Mouse (Mus musculus) ES-E14 (cell line): ENCODE results near the gene H2-Q10. TPM values are rescaled to one million over a fixed set of nuclear protein-coding genes. Genes with fewer than 3 reads are reported as not detected.
A peak's percentile ranks its signal among the peaks of the same experiment; 100 is the strongest.

Experiments used
- DNase-seq: peaks from one replicate; pipeline ENCODE4 v3.0.0-alpha.2; 2013; ENCODE audit warnings: low read depth, low spot score
- H3K27ac ChIP-seq: 2 replicates; pipeline ENCODE4 v1.5.1; 2012; ENCODE audit warnings: low read depth, mild to moderate bottlenecking, low read length, moderate library complexity, mixed read lengths; ENCODE audit not compliant: poor library complexity, insufficient read depth, severe bottlenecking
- H3K36me3 ChIP-seq: 2 replicates; pipeline ENCODE4 v1.6.1; 2012; ENCODE audit warnings: mild to moderate bottlenecking, low read length, moderate library complexity, mixed read lengths; ENCODE audit not compliant: control insufficient read depth, poor library complexity, insufficient read depth, severe bottlenecking
- H3K4me1 ChIP-seq, 2 experiments: fragments of 150-350 bp in 1 of 2; sonication (generic) in 1 of 2; 2 replicates each; pipeline ENCODE4 v1.6.1; 2012; ENCODE audit warnings: low read length in 2 of 2, mild to moderate bottlenecking in 1 of 2, mixed read lengths in 1 of 2; ENCODE audit not compliant: control insufficient read depth in 2 of 2, insufficient read depth in 2 of 2, poor library complexity in 1 of 2
- H3K4me3 ChIP-seq, 2 experiments: fragments of 150-350 bp in 1 of 2; sonication (generic) in 1 of 2; 2 replicates each; pipeline ENCODE4 v1.5.1; 2012; ENCODE audit warnings: low read length in 2 of 2, low read depth in 1 of 2, mild to moderate bottlenecking in 1 of 2, mixed read lengths in 1 of 2; ENCODE audit not compliant: insufficient read depth in 1 of 2, poor library complexity in 1 of 2, severe bottlenecking in 1 of 2
- H3K9ac ChIP-seq: 2 replicates; pipeline ENCODE4 v1.6.1; 2012; ENCODE audit warnings: low read depth, mild to moderate bottlenecking, low read length, mixed read lengths; ENCODE audit not compliant: poor library complexity, insufficient read depth, severe bottlenecking
- H3K9me3 ChIP-seq: fragments of 150-350 bp; sonication (generic); 2 replicates; pipeline ENCODE4 v1.6.1; 2012; ENCODE audit warnings: low read depth, mild to moderate bottlenecking, low read length; ENCODE audit not compliant: control insufficient read depth, insufficient read depth
- CHD2 ChIP-seq: IDR thresholded peaks from 2 replicates; pipeline ENCODE4 v1.6.1; 2014; ENCODE audit warnings: mild to moderate bottlenecking, low read depth, low read length, inconsistent platforms
- HCFC1 ChIP-seq: IDR thresholded peaks from 2 replicates; pipeline ENCODE4 v1.6.1; 2012; ENCODE audit warnings: low read length, inconsistent platforms, borderline replicate concordance; ENCODE audit not compliant: insufficient read depth
- MAFK ChIP-seq: IDR thresholded peaks from 2 replicates; pipeline ENCODE4 v1.6.1; 2014; ENCODE audit warnings: mild to moderate bottlenecking, low read depth, low read length, inconsistent platforms; ENCODE audit not compliant: insufficient read depth
- ZC3H11A ChIP-seq: IDR thresholded peaks from 2 replicates; pipeline ENCODE4 v1.6.1; 2012; ENCODE audit warnings: low read depth, mild to moderate bottlenecking, inconsistent platforms, low read length, borderline replicate concordance
- ZNF384 ChIP-seq: IDR thresholded peaks from 2 replicates; pipeline ENCODE4 v1.6.1; 2012; ENCODE audit warnings: low read depth, low read length, inconsistent platforms
- in situ Hi-C, 2 experiments: fragments of 600-800 bp; cut with MboI; formaldehyde crosslinking; loops; one replicate each; pipeline ENCODE4 v1.15.1; 2025; ENCODE audit warnings: low sequenced_read_pairs in 2 of 2, inconsistent platforms in 1 of 2; ENCODE audit not compliant: unreplicated experiment in 2 of 2
- total RNA-seq: library from RNA; depleted of rRNA; stranded (reverse); fragments of 300-350 nt; gene quantifications from 2 replicates; pipeline ENCODE4 v1.2.3, GENCODE M21; 2012

H2-Q10 gene
- total RNA-seq, 1 experiment, result 2.1 TPM

DNA sequence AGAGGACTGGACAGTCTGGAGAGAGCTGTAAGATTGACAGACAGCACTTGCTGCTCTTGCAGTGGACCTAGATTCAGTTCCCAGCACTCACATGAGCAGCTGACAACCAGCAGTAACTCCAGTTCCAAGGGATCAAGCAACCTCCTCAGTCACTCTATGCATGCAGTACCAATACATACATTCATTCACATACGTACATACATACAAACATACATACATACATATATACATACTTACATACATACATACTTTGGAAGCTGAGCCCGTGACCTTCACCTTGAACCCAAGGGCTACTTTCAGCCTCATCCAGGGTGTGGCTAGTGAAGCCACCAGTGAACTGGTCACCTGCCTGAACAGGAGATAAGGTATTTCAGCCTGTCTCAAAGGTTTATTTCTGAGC is 18.2 kb downstream of the H2-Q10 start:
- no peak overlapping the region for H3K9ac ChIP-seq
- no peaks in the 10 kb centered on the region for H3K9me3 ChIP-seq
- H3K36me3 ChIP-seq, result no peaks in the 10 kb centered on the region
- in situ Hi-C loops, result no loop called here
- TF ChIP-seq MAFK (no peak), HCFC1 (no peak), ZC3H11A (no peak), ZNF384 (no peak), CHD2 (no peak)
- DNase-seq, result no peak
- H3K27ac ChIP-seq, result peak overlapping the region; percentile 63; the same call in 1 of the 2 replicates
- H3K4me1 ChIP-seq, result peaks cover 2 to 28% of the 10 kb centered on the region in 2 experiments; a peak in 3 of 4 replicates
- H3K4me3 ChIP-seq, result no peak overlapping the region

- H3K4me3 ChIP-seq, result peak overlapping the region in 1 of 2 experiments; percentile 22; a peak in 1 of 4 replicates
- peak overlapping the region; percentile 30; the same call in 1 of the 2 replicates for H3K9ac ChIP-seq
- peak overlapping the region; percentile 80; the same call in 1 of the 2 replicates for H3K27ac ChIP-seq
- H3K4me1 ChIP-seq, result peaks cover 2 to 28% of the 10 kb centered on the region in 2 experiments; a peak in 3 of 4 replicates
- H3K36me3 ChIP-seq, result no peaks in the 10 kb centered on the region
- H3K9me3 ChIP-seq, result no peaks in the 10 kb centered on the region
- in situ Hi-C loops, result no loop called here
- DNase-seq, result peak; percentile 63
- 0 out of 2 replicates have a peak, but pooled peaks have one; percentile 26 for TF ChIP-seq CHD2
- TF ChIP-seq HCFC1, result no peak
- no peak for TF ChIP-seq MAFK
Measured at GRCm38 (mm10) chr17:35490320-35490719, 20.4 kb downstream of the H2-Q10 start.

DNA sequence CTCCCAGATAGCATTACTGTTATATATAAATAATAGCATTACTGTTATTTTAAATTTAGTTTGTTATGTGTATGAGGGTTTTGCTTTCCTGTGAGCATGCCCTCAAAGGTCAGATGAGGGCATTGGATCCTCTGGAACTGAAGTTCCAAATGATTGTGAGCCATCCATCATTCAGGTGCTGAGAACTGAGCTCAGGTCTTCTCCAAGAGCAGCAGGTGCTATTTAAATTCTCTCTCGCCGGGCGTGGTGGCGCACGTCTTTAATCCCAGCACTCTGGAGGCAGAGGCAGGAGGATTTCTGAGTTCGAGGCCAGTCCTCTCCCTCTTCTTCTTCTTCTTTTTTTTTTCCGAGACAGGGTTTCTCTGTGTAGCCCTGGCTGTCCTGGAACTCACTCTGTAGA is 27.2 kb downstream of the H2-Q10 start:
- Histone ChIP-seq H3K4me1 (peaks cover 2 to 21% of the 10 kb centered on the region in 2 experiments; a peak in 3 of 4 replicates), H3K9ac (no peak overlapping the region), H3K4me3 (no peak overlapping the region), H3K36me3 (no peaks in the 10 kb centered on the region), H3K27ac (no peak overlapping the region), H3K9me3 (no peaks in the 10 kb centered on the region)
- TF ChIP-seq ZNF384 (no peak), MAFK (no peak)
- DNase-seq, result no peak
- in situ Hi-C loops, result no loop called here

DNA sequence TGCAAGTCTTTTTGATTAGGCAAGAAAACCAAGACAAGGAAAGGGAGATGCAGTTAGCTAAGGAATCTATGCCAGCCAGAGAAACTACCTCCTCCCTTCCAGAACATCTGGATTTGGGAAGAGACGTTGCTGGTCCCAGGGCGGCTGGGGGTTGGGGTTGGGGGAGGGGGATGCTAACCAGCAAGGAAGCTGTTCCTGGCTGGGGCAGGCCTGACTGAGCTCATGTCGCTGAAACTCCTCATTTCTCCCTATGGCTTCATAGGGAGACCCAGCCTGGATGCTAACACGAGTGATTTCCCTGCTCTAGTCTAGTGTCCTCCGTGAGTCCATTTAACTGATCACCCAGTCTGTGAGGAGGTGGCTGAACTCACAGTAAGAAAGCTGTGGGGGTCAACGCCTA is 32.3 kb downstream of the H2-Q10 start:
- Histone ChIP-seq H3K27ac (peak overlapping the region; percentile 99), H3K4me1 (peaks cover 10 to 24% of the 10 kb centered on the region in 2 experiments), H3K9me3 (no peaks in the 10 kb centered on the region), H3K9ac (peak overlapping the region; percentile 64), H3K4me3 (peak overlapping the region; percentile 7 to 21; a peak in 3 of 4 replicates), H3K36me3 (no peaks in the 10 kb centered on the region)
- in situ Hi-C loops, result no loop called here
- TF ChIP-seq ZC3H11A (no peak), MAFK (no peak), HCFC1 (no peak)
- no peak for DNase-seq

GRCm38 (mm10) chr17:35502762-35503161 is 32.9 kb downstream of the H2-Q10 start:
- peak overlapping the region in 1 of 2 experiments; percentile 7; a peak in 2 of 4 replicates for H3K4me3 ChIP-seq
- no peak for DNase-seq
- H3K36me3 ChIP-seq, result peaks cover 4% of the 10 kb centered on the region; the same call in 1 of the 2 replicates
- peaks cover 10 to 23% of the 10 kb centered on the region in 2 experiments for H3K4me1 ChIP-seq
- TF ChIP-seq HCFC1 (no peak), ZNF384 (no peak), ZC3H11A (no peak), MAFK (no peak), CHD2 (no peak)
- no peaks in the 10 kb centered on the region for H3K9me3 ChIP-seq
- peak overlapping the region; percentile 22; the same call in 1 of the 2 replicates for H3K9ac ChIP-seq
- in situ Hi-C loops, result no loop called here
- peak overlapping the region; percentile 99 for H3K27ac ChIP-seq
